Mouse (Mus musculus) right cerebral cortex, adult 18-20 months (tissue): ENCODE measurements around the gene Cym.

Experiments
- DNase-seq: peaks from one replicate; pipeline ENCODE4 v3.0.0; 2022; ENCODE audit warnings: mixed read lengths

Cym gene

DNA sequence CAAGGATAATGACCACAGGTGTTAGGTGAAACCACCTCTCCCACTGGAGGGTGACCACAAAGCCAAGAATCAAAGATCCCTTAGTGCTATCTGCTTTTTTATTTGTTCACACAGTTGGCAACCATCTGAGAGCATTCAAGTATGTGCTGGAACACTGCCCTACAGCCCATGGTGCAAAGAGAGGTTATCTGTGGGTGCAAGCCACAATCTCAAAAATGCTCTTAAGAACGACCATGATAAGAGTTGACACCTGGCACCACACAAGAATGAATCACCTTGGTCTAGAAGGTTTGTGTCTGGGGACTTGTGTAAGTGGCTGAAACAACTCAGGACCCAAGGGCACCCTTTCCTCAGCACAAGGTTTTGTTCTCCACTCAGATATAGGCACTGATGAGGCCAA is 1.7 kb upstream of the Cym start:
- DNase-seq, result no peak

DNA sequence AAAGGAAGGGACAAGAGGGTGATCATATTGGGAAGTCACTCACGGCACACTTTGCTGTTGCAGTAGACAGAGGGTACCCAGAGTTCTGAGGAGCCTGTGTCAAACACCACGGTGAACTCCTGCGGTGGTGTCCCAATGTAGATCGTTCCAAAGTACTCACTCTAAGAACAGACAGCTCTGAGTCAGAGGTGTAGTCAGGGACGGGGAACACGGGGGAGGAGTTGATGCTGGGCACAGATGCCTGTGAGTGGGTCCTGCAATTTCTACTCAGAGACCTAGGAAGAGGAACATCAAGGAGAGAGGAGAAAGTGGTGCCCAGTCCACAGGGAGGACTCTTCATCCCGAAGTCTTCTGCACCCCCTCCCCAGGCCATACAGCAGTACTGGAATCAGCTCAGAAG is 3.0 kb downstream of the Cym start:
- DNase-seq, result peak; percentile 59

GRCm38 (mm10) chr3:107217101-107217480 is 4.4 kb downstream of the Cym start:
- no peak for DNase-seq

- no peak for DNase-seq
Measured at GRCm38 (mm10) chr3:107216400-107217100, 5.0 kb downstream of the Cym start.

DNA sequence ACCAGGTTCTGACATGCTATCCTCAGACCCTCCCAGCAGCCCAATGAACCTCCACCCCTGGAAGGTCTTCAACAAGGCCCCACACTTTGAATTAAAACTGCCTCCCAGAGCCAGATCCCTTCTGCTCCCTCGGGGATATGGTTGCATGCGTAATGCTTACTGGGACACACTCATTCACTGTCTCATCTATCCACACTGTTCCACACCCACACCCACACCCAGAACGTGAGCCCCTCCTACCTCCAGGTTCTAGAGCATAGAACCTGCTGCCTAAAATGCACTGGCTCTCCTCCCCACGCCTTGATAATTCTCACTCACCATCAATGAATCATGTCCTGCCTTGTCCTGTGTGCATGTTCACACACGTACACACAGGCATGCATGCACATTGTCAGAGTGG is 6.9 kb downstream of the Cym start:
- no peak for DNase-seq

DNA sequence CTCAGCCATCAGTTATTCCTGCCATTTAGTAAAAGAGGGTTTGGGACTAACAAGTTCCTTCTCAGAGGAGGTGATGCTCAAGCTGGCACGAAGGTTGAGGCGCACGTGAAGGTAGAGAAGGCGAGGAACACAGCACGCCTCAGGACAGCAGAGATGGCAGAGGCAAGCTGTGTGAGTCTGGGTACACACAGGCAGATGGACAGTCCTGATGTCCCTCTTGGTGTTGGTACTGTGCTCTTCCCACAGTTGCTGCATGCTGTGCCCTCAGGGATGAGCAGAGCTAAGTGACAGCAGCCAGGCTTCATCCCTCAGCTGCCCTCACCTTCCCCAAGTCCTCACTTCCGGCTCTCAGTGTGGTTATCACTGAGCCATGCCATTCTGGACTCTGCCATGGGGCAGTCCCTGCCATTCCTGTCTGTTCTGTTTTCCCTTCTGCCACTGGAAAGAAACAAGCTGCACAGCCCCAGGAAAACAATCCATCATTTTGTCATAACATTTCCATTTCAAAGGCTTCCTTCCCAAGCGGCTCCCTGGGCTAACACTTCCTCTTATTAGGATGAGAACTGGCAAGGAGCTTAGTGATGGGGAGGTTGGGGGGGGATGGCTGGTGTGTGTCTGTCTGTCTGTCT is 13.8 kb downstream of the Cym start:
- no peak for DNase-seq

DNA sequence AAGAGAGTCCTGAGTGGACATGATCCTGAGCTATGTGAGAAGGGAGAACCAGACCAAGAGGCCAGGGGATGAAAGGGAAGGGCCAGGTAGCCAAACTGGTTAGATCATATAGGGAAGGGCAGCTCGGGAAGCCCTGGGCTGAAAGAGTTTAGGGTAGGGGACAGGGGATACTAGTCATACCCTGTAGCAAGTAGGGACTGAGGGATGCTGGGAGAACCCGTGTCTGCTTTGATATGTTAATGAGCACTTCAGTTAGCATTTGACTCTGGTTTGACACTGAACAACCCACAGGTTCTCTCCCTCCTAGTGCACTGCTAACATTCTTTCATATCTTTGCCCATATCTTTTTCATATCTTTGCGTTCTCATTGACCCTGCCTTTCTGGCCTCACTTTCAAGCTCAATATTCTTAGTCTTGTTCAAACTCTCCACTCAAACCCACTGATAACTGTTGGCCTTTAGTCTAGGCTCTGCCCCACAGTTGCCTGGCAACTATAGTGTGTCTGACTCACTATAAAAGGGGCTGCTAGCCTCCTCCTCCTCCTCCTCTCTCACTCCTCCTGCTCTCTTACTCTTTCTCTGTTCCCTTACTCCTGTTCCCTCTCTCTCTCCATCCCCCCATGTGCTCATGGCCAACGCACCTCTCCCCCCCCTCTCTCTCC is 14.9 kb downstream of the Cym start:
- DNase-seq, result no peak

- peak; percentile 68 for DNase-seq
Measured at GRCm38 (mm10) chr3:107205994-107206393, 15.5 kb downstream of the Cym start.

GRCm38 (mm10) chr3:107205170-107205569 is 16.4 kb downstream of the Cym start:
- DNase-seq, result no peak

DNA sequence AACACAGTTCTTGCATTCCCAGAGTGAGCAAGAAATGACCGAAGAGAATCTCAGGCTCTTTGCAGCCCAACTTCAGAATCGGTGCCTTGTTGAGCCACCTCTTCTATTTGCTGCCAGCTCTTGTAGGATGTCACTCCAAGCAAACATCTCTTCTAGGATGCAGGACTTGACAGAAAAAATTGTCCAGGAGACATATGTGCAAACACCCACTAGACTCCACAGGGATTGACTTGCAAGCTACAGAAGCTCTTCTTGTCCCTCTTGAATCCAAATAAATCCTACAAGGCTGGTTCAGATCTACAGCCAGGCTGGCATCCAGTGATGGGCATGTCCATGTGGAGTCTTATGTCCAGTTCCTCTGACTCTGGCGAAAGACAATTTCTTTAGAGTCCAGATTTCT is 17.1 kb downstream of the Cym start:
- DNase-seq, result peak; percentile 22

GRCm38 (mm10) chr3:107201310-107202180 is 20.0 kb downstream of the Cym start:
- DNase-seq, result no peak

GRCm38 (mm10) chr3:107188226-107188899 is 33.2 kb downstream of the Cym start:
- DNase-seq, result peak; percentile 74

DNA sequence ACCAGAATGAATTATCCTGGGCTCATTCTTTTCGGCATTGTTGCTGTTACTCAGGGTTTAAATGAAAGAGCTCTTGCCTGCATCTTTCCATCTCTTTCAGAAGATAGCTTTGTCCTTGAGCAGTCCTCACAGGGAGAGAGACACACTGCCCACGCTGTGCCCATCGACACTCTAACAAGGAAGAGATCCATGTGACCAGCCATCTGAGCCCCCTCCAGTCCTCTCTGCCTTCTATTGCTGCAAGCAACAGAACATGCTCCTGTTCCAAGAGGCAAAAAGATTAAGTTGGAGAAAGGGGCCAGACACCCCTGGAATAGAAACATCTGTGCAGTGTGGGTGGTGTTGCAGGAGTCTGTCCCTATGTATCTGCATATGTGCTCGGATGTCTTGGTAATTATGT is 34.5 kb downstream of the Cym start:
- DNase-seq, result peak; percentile 37

DNA sequence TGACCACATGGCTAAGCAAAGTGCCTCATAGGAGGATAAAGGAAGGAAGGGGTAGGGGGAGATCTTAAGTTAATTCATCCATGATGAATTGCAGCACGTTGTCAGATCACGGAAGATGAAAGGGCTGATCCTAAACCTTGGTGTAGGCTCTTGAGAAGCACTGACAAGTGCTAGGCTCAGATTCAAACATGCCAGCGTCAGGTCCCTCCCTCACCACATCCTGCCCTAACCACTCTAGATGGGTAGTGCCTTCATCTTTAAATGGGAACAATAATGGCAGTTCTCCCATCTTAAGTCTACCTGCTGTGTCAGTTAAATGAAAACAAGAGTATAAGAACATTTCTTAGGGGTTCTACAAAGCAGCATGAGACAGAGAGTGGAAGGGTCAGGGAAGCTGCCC is 35.9 kb downstream of the Cym start:
- no peak for DNase-seq

GRCm38 (mm10) chr3:107183178-107183577 is 38.4 kb downstream of the Cym start:
- no peak for DNase-seq

DNA sequence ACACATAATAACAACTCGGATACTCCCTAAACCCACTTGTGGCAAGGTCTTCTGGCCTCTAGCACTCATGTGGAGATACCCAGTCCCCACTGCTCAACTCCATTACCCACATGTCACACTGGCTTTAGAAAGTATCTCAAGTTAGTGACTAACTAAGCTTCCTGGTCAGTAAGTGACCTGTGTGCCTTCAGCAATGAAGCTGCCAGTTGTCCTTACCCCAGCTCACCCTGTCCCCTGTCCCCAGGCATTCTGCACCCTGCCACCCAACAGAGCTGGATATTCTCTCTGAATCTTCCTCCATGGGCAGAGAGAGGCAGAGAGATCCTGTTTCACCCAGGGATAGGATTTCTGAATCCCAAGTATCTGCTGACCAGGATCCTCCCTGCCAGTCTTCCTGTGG is 38.8 kb downstream of the Cym start, which contains the start of gene Kcna10:
Kcna10 (plus strand) TSS at position 301 of the 400 bp plus-strand sequence.
- no peak for DNase-seq

DNA sequence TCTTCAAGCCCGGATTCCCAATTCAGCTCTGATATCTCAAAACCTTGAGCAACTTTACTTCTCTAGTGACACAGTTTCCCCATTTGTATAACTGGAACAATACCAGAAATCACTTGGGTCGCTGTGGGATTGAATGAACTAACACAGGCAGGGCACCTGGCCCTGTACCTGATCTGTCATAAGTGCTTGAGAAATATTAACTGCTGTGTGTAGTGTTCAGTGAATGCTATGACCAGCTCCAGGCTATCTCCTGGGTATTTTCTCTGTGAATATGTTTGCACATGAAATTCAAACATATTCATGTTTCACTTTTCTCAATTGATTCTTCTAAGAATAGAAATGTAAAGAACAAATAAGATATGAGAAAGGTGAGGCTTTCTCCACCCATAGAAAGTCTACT is 40.7 kb downstream of the Cym start:
- no peak for DNase-seq

DNA sequence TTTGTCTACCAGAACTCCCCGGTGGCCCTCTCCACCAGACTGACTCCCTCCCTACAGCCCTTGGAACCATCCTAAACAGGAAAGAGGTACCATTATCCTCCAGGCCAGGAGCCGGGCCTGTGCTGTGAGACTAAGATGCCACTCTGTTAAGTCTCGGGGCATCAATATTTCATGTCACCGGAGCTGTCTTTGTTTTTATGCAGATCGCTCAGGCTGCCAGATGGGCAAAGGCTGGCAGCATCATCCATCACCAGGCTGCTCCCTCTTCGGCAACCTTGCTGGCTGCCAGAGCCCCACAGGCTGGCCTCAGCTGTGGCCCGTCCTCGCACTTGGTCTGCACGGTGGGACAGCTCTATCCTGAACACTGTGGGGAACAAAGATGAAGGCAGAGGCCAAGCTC is 45.0 kb downstream of the Cym start:
- no peak for DNase-seq

- DNase-seq, result peak; percentile 19
Measured at GRCm38 (mm10) chr3:107175486-107175885, 46.0 kb downstream of the Cym start.

DNA sequence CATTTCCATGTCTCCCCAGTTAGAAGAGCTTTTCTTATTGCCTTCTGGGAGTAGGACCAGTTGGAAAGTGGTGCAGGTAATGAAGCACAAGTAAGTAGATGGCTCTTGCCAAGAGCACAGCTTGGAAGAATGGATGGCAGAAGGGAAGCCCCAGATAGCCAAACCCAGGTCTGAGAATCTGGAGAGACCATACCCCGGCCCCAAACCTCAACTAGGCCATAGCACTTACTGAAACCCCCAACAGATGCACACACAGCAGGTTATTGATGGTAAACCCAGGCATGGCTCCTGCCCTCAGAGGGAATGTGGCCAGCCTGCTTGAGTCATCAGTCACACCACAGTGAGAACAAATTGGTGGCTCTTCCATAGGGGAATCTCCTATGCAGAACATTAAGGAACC is 49.0 kb downstream of the Cym start:
- no peak for DNase-seq

GRCm38 (mm10) chr3:107171964-107172363 is 49.6 kb downstream of the Cym start:
- DNase-seq, result no peak

GRCm38 (mm10) chr3:107169552-107169951 is 52.0 kb downstream of the Cym start:
- peak; percentile 43 for DNase-seq

GRCm38 (mm10) chr3:107162741-107163140 is 58.8 kb downstream of the Cym start:
- no peak for DNase-seq
